Mouse (Mus musculus): ENCODE results near the gene Sat2.

Gene Sat2

DNA sequence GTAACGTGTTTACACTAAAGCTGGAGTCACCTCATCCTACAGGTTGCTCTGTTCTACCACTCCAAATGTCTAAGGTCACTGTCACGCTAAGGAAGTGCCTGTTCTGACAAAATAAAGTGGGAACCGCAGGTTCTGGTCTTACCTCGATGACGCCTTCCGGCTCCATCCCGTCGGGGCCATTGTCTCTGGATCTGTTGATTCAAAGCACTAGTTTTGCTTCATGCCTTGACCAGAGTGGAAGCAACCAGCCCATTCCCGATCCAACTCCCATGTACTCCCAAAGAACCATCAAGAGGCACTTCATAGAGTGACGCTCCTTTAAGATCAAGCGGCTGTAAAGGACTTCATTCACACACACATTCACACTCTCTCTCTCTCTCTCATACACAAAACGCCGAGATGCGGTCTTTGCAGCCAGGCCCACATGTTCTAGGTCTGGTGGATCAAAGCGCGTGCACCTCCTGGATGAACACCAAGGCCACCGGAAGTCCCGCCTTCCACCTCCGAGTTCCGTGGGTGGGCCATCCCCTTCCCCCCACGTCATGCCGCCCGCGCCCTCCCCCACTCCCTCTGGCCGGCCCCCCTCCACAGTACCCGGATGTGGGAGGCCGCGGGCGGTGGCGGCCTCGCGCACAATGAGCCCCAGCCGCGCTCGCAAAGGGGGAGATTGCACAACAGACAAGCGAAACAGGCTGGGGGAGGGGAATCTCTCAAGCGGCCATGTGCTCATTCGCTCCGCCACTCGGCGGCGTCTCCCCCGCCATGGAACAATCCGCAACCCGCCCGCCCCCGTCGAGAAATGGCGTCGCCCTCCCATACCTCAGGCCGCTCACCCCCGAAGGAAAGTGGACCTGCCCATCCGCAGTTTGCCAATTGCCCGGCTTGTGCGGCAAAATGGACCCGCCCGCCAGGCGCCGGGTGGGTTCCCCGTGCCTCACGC lies 49.2 kb downstream of the Sat2 start:
- peak; percentile 77 for DNase-seq (ENCODE audit: low read depth, low spot score)

DNA sequence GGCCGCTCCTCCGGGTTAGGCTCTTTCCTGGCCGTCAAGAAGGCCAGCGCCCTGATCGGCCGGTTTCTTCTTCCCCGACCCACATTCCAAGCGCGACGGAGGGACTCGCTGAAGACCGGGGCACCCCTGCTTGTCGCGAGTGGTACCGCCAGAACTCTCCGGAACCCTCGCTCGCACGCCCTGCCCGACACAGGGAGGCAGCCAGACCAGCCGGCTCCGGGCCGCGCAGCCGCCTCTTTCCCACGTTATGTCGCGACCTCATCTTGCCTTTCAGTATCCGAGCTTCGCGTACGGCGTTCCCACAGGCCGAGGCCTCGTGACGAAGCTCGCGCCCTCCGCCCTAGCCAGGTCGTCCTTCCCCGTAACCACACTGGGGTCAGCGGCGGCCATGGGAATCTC lies 49.9 kb downstream of the Sat2 start:
- no peak for DNase-seq (ENCODE audit: low read depth, low spot score)

DNA sequence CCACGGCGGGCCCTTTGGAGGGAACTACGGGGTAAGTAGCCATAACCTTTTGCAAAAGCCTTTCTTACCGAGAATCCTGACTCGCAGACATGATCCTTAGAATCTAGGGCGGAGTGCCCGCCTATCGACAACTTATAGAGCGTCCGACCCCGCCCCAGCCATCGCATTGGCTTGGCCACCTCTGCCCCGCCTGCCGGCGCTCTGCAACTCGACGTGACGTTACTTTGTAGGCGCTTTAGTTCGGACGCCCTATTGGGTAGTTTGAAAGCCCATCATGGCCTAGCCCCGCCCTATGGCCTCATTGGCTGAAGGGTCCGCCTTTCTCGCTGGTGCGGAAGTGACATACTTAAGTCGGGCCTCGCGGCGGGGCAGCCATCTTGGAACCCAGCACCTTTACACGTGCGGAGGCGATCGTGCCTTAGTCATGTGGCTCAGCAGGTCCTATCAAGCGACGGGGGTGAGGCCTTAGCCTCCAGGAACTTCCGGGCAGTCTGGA lies 50.4 kb downstream of the Sat2 start, which contains the start of gene Eif4a1:
Eif4a1 (minus strand) TSS at position 213 of the 496 bp plus-strand sequence.
- DNase-seq (ENCODE audit: low read depth, low spot score) = peak; percentile 99
